Mouse (Mus musculus) R1 (cell line): ENCODE data around the gene Mgat4b.

Source experiments
- DNase-seq: peaks from one replicate; pipeline ENCODE4 v3.0.0-alpha.2; 2018; ENCODE audit warnings: low read depth, low spot score

Mgat4b gene

DNA sequence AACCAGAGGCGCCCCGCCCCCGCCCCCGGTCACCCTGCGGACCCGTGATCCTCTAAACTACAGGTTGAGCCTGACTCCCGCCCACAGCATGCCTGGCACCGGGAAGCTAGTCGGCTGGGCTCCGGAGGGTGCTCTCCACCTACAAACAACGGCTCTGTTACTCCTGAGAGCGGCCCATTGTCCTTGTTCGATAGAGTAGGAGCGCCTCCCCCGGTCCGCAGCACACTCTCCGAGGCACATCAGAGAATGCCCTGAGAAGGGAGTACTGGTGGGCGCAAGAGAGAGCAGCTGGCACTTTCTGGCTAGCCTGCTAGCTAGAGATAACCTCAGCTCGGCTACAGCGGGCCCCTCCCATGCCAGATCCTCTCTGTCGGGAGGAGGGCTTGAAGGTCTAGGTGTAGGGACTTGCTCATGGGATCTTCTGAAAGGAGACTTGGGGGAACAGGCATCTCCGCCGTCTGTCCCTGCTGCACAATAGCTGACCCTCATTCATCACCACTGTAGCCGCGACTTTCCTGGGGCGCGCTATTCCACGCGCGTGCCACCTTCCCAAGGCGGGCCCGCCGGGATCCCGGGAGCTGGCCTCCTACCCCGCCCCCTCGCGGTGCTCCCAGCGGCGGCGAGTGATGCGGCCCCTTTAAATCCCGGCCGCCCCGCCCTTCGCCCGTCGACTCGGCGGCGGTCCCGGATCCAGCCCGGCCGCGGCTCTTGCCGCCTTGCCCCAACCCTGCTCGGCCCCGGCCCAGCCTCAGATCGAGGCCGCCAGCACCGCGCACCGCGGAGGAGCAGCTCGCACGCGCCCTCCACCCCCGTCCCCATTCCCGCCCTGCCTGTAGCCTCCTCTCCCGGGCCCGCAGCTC lies 14.2 kb downstream of the Mgat4b start:
- peak; percentile 84 for DNase-seq

DNA sequence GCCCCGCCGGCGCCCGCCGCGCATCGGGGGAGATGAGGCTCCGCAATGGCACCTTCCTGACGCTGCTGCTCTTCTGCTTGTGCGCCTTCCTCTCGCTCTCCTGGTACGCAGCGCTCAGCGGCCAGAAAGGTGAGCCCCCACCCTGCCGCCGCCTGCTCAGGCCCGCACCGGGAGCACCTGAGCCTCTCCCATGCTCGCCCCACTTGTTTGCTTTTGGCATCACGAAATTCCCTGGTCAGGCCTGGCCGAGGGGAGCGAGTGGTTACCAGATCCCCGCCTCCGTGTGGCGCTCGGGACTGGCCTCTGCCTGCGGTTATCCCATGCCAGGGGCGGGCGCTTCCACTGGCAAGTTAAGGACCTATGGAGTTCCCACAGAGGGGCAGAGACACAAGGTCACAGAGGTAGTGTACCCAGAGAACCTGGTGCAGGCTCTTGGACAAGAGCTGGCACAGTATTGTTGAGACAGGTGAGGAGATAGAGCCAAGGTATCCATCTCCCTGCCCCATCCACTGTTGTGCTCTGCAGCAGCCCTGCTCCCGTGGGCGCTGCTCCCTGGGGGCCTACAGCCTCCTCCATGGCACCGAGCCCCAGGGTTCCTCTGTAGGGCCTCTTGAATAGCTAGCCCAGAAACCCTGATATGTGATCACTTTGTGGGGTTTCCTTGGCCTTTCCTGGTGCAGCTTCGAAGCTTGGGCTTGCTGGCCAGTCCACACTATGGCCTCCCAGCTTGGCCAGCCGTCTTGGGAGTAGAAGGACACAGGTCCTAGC lies 15.1 kb downstream of the Mgat4b start:
- peak; percentile 38 for DNase-seq

DNA sequence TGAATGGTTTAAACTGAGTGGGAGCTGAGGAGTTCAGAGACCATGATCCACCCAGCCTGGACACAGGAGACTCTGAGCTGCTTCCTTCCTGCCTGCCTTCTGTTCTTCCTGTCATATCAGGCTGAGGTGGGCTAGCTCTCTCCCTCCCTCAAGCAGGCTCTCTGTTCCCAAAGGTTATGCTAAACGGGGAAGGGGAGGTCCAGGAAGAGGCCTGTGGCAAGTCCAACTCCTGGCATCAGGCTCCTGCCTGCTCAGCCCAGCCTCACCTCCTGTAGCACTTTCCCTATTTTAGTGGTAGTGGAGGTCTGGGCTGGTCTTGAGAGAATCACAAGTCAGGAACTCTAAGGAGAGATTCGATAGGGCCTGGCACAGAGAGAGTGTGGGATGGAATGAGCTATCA lies 15.7 kb downstream of the Mgat4b start:
- no peak for DNase-seq

DNA sequence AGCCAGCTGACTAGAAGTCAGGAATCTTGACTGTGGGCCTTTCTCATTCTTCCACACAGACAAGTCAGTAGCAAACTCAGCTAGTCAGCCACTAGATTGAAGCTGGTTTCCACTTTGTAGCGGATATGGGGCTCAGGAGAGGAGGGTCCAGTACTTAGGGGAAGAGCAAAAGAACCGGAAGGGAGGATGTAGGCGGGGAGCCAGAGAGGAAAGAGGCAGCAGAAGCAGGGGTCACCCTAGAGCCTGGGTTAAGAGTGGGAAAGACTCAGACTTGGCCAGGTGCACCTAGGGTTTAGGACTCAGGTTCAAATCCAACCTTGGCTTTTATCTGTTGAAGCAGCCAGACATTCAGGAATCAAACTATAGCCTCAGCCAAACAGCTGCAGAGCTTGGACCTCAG lies 16.5 kb downstream of the Mgat4b start:
- DNase-seq, result no peak

DNA sequence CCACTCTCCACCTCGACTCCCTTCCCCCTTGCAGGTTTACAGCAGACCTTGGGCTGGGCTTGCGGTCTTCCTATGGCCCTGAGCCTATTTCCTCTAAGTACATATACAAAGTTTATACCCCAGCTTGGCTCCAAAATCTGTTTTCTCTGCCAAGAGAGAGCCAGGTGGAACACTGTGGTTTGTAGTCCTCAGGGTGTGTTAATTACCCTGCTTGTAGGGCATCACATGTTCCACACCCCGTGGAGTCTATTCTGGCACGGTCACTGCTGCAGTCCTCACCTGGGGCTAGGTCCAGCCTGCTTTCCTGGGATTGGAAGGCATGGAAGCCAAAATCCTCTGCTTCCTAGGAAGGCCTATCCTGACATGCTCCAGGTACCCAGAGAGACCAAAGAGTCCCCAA lies 17.0 kb downstream of the Mgat4b start:
- no peak for DNase-seq

DNA sequence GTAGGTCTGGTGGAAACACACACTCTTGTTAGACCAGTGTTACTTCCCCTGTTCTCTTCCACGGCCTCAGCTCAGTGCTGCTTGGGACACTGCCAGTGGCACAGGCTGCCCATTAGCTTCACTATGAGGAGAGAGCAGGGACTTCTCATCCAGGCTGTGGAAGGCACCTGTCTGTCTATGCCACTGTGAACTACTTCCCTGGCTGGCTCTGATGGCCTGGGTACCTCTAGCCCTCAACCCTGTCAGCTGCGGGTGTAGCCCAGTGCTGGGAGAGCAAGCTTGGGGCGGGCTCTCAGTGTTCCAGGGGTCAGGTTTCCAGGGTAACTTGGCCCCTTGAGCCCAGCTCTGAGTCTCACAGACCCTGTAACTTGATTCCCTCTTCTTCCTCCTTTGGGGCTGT lies 18.1 kb downstream of the Mgat4b start:
- DNase-seq, result no peak

DNA sequence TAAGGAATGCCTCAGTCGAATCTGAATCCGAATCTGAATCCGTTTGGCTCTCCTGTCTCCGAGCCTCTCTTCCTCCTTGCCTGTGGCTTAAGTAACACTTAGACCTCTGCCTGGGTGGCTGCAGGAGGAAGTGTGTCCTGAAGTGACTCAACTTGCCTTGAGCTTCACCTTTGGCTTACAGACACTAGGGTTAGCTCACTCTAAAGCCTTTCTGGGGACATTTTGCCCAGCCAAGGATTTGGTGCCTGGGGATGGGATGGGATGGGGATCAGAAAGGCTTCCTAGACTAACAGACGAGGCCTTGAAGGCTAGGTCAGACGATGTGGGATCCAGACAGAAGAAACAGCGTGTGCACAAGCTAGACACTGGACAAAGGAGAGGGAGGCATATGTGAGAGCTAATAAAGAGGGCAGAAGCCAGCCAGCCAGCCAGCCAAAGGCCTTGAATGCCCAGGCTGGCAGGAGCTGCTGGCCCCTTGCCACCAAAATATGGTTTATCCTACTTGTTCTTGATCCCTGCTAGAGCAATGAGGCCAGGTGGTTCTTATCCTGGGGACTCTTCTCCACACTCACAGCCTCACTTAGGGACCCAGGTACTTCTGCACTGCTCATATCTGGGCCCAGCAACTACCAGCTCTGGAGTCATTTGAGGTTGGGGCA lies 18.7 kb downstream of the Mgat4b start:
- DNase-seq, result no peak

DNA sequence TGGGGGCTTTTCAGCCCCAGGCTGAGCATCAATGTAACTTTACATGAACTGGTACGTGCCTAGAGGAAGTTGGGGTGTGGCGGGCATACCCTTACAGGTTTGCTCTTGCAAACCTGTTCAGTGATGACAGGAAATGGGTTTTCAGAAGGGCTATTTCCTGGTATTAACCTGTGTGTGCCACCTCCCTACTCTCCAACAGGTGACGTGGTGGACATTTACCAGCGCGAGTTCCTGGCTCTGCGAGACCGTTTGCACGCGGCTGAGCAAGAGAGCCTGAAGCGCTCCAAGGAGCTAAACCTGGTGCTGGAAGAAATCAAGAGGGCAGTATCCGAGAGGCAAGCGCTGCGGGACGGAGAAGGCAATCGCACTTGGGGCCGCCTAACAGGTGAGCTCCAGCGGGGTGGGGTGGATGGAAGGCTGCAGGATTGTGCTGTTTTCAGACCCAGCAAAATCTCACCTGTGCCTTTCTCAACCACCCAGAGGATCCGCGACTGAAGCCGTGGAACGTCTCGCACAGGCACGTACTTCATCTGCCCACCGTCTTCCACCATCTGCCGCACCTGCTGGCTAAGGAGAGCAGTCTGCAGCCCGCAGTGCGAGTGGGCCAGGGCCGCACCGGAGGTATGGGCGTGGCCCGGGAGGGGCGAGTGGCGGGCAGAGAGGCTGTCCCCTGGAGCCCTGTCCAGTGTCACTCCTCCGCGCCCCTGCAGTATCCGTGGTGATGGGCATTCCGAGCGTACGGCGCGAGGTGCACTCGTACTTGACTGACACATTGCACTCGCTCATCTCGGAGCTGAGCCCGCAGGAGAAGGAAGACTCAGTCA lies 20.0 kb downstream of the Mgat4b start:
- DNase-seq, result peak; percentile 55

DNA sequence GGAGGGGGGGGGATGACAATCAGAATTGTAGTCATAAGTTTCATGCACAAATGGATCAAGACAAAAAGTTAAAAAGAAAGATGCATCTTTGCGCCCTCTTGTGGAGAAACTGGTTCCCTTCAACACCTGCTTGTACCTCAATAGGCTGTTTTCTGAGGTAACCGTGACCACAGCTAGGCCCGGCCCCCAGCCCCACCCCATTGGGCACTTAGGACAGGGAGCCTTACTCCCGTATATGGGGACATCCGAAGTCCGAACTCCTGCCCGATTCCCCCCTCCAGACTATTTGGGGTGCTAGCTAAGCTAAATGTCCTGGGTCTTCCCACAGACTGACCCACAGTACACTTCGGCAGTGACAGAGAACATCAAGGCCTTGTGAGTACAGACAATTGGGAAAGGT lies 20.7 kb downstream of the Mgat4b start:
- peak; percentile 82 for DNase-seq

DNA sequence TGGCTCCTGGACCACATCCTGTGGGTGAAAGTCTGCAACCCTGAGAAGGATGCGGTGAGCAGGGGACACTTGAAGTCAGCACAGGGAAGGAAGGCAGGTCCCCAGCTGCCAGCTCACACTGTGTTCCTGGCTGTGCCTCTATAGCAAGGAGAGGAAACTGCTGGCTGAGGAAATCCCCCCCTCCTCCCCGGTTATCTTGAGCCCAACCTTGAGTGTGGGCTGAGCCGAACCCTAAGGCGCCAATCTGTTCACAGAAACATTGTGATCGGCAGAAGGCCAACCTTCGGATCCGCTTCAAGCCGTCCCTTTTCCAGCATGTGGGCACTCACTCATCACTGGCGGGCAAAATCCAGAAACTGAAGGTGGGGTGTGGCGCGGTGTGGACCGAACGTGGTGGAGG lies 22.3 kb downstream of the Mgat4b start:
- DNase-seq, result no peak

DNA sequence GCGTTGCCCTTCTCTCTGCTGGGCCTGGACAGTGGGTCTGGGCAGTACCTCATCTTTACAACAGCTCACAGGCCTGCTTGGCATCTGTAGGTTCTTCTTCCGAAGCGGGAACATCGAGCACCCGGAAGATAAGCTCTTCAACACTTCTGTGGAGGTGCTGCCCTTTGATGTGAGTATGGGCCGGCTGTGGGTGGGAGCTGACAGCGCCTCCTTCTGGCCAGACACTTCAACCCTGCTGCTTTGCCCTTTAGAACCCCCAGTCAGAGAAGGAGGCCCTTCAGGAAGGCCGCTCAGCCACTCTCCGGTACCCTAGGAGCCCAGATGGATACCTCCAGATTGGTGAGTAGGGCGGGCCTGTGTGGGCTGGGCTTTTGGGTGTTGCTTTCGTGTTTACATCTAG lies 23.3 kb downstream of the Mgat4b start:
- DNase-seq, result peak; percentile 71

DNA sequence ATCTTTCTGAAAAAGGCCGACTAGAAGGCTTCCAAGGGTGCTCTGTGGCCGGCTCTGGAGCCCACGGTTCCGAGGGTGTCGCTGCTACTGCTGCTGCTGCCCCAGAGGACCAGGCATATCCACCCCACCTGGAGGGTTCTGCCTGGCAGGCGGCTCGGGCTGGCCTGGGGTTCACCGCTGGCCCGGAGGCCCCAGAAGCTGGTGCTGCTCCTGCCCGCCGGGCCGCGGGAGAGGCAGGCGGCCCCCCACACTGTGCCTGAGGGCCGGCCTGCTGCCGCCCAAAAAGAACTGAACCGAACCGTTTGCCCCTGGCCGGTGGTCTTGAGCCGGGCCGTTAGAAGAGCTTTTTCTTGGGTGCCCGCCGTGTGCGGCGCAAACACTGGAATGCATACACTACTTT lies 23.9 kb downstream of the Mgat4b start:
- DNase-seq, result no peak

DNA sequence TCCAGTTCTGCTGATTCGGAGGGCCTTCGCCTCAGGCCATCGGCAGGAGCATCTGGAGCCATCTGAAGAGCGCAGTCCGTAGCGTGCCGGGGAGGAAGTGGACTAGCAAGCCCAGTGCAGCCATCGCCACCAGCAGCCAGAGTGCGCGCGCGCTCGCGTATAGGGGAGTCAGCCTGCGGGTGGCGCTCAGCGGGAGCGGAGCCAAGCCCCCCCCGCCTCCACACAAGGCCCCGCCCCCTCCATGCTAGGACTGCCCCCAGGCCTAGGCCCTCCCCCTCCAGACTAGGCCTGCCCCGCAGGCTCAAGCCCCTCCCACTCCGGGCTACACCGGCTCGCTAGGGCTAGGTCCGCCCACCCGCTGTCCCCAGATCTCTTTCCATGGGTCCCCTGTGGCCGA lies 25.8 kb downstream of the Mgat4b start:
- peak; percentile 91 for DNase-seq

DNA sequence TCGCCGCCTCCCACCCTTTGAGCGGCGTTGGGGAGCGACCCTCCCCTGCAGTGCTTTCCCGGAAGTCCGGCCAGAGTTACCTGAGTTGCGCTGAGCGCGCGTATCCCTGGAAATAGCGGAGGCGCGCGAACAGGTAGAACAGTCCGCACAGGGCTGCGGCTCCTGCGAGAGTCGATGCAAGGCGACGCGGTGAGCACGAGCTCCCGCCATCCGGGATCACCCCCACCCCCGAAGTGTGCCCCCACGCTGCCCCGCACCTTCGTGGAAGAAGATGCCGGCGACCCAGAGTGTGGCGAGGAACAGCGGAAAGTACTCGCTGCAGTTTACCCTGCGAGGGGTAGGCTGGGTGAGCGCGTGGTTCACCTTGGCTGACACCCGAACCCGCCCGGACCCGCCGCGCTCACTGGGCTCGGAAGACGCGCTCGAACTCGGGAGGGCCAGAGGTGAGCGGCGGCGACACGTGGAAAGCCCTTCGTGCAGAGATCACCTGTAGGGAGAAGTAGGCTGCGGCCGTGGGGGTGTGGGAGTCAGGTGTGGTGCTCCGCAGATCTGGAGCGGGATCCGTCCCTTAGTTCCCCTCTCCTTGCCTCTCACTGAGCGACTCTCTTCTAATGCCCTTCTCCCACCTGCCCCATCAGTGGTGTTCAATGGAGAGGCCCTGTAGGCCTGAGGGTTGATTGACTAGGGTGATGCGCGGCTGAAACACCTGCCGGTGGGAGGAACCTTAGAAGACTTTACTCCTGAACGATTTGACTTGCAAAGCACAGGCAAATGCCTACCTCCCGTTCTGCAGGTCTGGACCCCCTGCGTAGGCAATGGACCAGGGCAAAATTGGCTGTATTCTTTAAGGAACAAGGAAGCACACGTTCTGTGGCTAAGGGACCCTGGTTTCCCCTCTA lies 26.5 kb downstream of the Mgat4b start:
- peak; percentile 56 for DNase-seq

DNA sequence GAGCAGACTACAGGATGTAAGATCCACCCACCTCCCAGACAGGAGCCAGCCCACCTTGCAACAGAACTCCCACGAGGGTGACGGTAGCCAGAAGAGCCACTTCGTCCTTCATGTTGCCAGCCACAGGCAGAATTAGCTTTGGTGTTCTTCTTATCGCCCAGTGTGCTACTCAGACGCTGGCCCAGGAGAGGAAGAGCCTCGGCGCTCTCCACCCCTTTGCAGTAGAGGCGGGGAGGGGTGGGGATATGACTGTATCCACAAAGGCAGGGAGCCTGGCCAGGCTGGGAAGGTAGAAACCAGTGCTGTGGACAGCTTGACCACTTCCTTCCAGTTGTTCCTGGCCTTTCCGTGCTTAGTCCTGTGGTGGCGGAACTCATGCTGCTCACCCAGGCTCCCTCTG lies 27.6 kb downstream of the Mgat4b start, which contains the start of gene Ltc4s:
Gene Ltc4s, minus strand, starts transcription at position 293 of the 400 bp plus-strand sequence.
- DNase-seq, result no peak

DNA sequence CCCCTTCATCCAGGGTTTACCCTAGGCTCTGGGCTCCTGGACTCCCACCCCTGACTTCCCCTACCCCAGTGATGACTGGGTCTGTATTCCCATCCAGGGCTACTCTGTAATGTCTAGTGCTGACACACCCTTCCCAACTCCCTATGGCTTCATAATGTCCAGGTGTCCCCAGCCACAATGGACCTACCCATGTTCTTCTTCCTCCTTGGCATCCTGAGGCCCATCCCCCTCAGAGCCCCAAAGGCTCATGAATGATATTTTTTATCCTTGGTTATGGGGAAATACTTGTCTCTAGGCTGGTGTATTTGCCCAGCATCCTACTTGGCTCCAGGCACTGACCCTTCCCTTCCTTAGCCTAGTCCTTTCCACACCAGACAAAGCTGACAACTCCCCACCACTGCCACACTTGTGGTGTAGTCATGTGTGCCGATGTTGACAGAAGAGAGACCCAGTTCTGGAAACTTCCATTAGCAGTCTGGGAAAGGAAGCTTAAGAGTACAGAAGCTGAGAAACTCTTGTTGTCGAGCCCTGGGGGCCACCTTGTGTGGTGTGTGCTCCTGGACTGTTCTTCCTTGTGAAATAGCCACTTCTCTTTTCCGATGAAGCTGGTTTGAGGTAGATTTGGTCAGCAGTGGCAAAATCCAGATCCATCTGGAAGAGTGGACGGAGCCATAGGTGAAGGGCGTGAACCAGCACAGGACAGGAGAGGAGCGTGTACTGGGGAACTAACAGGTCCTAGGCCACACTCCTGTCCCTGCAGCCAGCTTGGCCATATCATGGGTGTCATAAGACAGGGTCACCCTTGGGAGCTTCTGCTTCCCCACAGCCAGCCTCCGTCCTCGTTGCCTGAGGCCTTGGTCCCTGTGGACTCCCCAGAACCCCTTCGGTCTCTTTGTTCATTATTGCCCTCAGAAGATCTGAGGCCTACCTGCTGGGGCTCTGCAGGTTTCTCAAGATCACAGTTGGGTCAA lies 28.4 kb downstream of the Mgat4b start:
- no peak for DNase-seq

DNA sequence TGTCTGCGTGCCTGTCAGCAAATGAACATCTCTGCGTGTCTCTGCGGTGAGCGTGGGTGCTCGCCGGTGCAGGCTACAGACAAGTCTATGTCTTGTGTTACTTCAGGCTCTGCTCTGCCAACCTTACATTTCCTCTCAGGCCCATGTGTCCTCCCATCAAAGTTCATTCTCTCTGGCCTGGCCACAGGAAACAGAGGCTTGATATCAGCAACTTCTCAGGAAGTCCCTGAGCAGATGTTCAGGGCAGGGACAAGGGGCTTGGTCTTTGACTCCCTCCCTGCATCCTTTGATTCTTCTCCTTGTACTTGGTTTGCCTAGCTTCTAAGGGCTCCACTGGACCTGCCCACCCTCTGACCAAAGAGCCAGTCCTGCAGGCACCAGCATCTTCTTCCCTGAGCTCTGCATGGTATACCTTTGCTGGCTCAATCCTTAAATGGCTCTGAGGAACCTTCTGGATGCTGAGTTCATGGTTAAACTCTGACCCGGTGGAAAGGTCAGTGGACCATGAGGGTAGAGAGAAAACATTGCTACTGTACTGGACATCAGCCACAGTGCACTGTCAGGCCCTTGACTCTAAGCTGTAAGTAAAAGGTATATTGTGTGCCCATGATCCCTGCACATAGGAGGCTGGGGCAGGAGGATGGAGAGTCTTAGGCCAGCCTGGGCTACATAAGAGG lies 29.7 kb downstream of the Mgat4b start:
- DNase-seq, result no peak

DNA sequence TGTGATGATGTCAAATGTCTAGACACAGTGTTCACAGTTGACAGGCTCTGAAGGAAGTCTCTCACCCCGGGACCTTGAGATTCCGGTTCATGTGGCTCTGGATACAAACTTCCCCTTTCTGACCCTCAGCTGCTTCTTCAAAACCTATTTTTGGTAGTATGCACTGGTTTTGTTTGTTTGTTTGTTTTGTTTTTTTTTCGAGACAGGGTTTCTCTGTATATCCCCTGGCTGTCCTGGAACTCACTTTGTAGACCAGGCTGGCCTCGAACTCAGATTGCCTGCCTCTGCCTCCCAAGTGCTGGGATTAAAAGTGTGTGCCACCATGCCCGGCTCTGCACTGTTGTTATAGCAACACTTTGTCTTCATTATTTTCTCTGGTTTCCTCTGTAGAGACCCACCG lies 33.2 kb downstream of the Mgat4b start:
- no peak for DNase-seq

DNA sequence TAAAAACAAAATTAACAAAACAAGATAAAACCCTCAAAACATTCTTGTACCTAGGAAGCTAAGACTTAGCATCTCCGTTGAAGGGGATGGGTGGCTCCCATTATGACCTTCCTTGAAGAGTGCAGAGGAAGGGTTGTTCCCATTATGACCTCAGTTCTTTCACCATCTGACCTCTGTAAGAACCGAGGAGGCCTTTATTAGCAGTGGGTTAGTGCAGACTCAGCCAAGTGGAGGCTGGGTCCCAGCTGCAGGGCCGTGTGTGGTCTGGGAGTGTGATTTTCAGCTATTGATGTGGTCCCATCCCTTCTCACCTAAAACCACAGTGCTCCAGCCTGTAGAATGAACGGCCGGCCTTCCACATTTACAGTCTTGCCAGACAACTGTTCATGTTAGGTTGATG lies 34.6 kb downstream of the Mgat4b start:
- no peak for DNase-seq
